Comparison of ENCODE assay signal across 24 mouse cellular contexts in the genomic region with DNA sequence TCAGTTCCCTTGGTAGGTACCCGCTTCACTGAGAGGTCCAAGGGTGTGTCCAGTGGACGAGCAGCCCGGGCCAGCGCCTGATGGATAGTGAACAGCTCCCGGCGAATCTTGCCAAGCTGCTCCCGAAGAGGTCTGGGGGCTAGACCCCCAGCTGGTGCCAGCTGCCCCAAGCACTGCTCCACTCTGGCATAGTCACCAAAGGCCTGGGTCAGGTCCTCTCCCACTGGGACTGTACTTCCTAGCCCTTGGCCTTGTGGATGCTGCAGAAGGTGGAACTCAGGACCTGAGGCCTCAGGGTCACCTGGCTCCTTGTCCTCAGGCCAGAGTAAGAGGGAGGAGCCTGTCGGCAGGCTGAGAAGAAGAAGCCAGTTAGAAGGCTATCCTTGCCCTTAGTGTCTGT. TPM values are rescaled to one million over a fixed set of nuclear protein-coding genes. Genes with fewer than 3 reads are reported as not detected.
DNase-seq lines count a peak whose midpoint lies in the region; ATAC-seq lines count a peak whose summit lies in the region.
"Had no signal": no experiment of that assay in that cellular context is flagged by ENCODE, and none has a peak within 500 bp of the region (broad histone marks: within the 10 kb centered on the region; RNA-seq: fewer than 3 reads in every experiment).

No protein-coding gene starts in this region.

- H3K27ac ChIP-seq in heart, embryonic 11.5 days (ENCODE audit: low read depth, low read length) = peak overlapping the region; percentile 58
- peak overlapping the region; percentile 33 for H3K27ac ChIP-seq in liver, embryonic 11.5 days (ENCODE audit: low read depth, low read length)
- H3K27ac ChIP-seq in liver, embryonic 12.5 days = peak overlapping the region; percentile 99
- H3K27ac ChIP-seq: hindbrain, embryonic 12.5 days; limb, embryonic 15.5 days; midbrain, embryonic 12.5 days; neural tube, embryonic 12.5 days; stomach, postnatal 0 days had no signal

- peaks cover 23% of the 10 kb centered on the region for H3K27me3 ChIP-seq in heart, embryonic 11.5 days (ENCODE audit: control insufficient read depth, insufficient read depth, low read length)
- peaks cover 21% of the 10 kb centered on the region for H3K27me3 ChIP-seq in liver, embryonic 11.5 days (replicated peaks; ENCODE audit: control insufficient read depth, insufficient read depth, low read length)
- peaks cover 25% of the 10 kb centered on the region for H3K27me3 ChIP-seq in liver, embryonic 12.5 days (replicated peaks)

- no peak for ATAC-seq in heart, embryonic 11.5 days (replicated peaks; ENCODE audit: insufficient number of reproducible peaks, low FRiP score, low TSS enrichment)
- ATAC-seq in liver, embryonic 11.5 days (replicated peaks; ENCODE audit: low FRiP score) = no peak
- ATAC-seq in liver, embryonic 12.5 days = no peak
- ATAC-seq: inflammation-experienced regulatory T-cells, adult 6 months; lung, postnatal 0 days had no signal

- no peak overlapping the region; the same call in 1 of the 2 replicates for H3K4me2 ChIP-seq in heart, embryonic 11.5 days
- H3K4me2 ChIP-seq in liver, embryonic 11.5 days = peak overlapping the region; percentile 39
- peak overlapping the region; percentile 81 for H3K4me2 ChIP-seq in liver, embryonic 12.5 days
- H3K4me2 ChIP-seq: hindbrain, embryonic 12.5 days; limb, embryonic 15.5 days; midbrain, embryonic 12.5 days; neural tube, embryonic 12.5 days had no signal

- H3K4me3 ChIP-seq in heart, embryonic 11.5 days (ENCODE audit: low read depth, low read length) = no peak overlapping the region
- H3K4me3 ChIP-seq in liver, embryonic 11.5 days (ENCODE audit: low read depth, low read length) = no peak overlapping the region
- peak overlapping the region; percentile 14; the same call in 1 of the 2 replicates for H3K4me3 ChIP-seq in liver, embryonic 12.5 days
- H3K4me3 ChIP-seq: hindbrain, embryonic 12.5 days; limb, embryonic 15.5 days; midbrain, embryonic 12.5 days; neural tube, embryonic 12.5 days had no signal

- H3K4me1 ChIP-seq in heart, embryonic 11.5 days (ENCODE audit: control insufficient read depth, insufficient read depth, low read length) = peaks cover 9% of the 10 kb centered on the region
- H3K4me1 ChIP-seq in liver, embryonic 11.5 days (replicated peaks; ENCODE audit: control insufficient read depth, insufficient read depth, low read length) = peaks cover 61% of the 10 kb centered on the region
- H3K4me1 ChIP-seq in liver, embryonic 12.5 days = peaks cover 74% of the 10 kb centered on the region

- 80% methylated on average over 8 of the region's 8 CpGs for WGBS in heart, embryonic 11.5 days (ENCODE audit: insufficient replicate concordance)
- 81% methylated on average over 8 of the region's 8 CpGs for WGBS in liver, embryonic 11.5 days
- 68% methylated on average over 8 of the region's 8 CpGs for WGBS in liver, embryonic 12.5 days (ENCODE audit: insufficient replicate concordance)

- no peak overlapping the region for H3K9ac ChIP-seq in heart, embryonic 11.5 days (ENCODE audit: low read depth, low read length)
- H3K9ac ChIP-seq in liver, embryonic 11.5 days (ENCODE audit: low read depth, low read length) = peak overlapping the region; percentile 58
- peak overlapping the region; percentile 99 for H3K9ac ChIP-seq in liver, embryonic 12.5 days
- H3K9ac ChIP-seq: hindbrain, embryonic 12.5 days; limb, embryonic 15.5 days; midbrain, embryonic 12.5 days; neural tube, embryonic 12.5 days had no signal

- H3K36me3 ChIP-seq in heart, embryonic 11.5 days (ENCODE audit: control insufficient read depth, insufficient read depth, low read length) = no peaks in the 10 kb centered on the region
- H3K36me3 ChIP-seq in liver, embryonic 11.5 days (ENCODE audit: control insufficient read depth, insufficient read depth, low read length) = no peaks in the 10 kb centered on the region
- H3K36me3 ChIP-seq in liver, embryonic 12.5 days = no peaks in the 10 kb centered on the region
- H3K36me3 ChIP-seq: hindbrain, embryonic 12.5 days; limb, embryonic 15.5 days; midbrain, embryonic 12.5 days; neural tube, embryonic 12.5 days had no signal

- no peaks in the 10 kb centered on the region for H3K9me3 ChIP-seq in heart, embryonic 11.5 days (replicated peaks; ENCODE audit: control insufficient read depth, low read length)
- no peaks in the 10 kb centered on the region for H3K9me3 ChIP-seq in liver, embryonic 11.5 days (ENCODE audit: control insufficient read depth, low read length)
- H3K9me3 ChIP-seq in liver, embryonic 12.5 days (replicated peaks) = no peaks in the 10 kb centered on the region
- H3K9me3 ChIP-seq: hindbrain, embryonic 12.5 days; limb, embryonic 15.5 days; midbrain, embryonic 12.5 days; neural tube, embryonic 12.5 days had no signal

- DNase-seq in heart, adult 8-10 months (ENCODE audit: low spot score) = no peak
- no peak for DNase-seq in liver, embryonic 11.5 days (ENCODE audit: low spot score)
- no peak for DNase-seq in liver
- DNase-seq in layer of hippocampus, adult 8-10 months (ENCODE audit: low spot score in 2 of 2) = no peak
- DNase-seq in right cerebral cortex, postnatal 36 days (ENCODE audit: low spot score in 2 of 2) = no peak
- DNase-seq: adrenal gland, adult 2 months; heart, adult 11 months; kidney, postnatal 14 days; layer of hippocampus, adult 9-11 months had no signal

RNA-seq across cellular contexts. Expression of gene Nhlrc4, which starts 2.1 kb away (rescaled TPM):
- 0.34 and 0.42 TPM in 2 replicates for polyA plus RNA-seq in heart, embryonic 11.5 days (2014; fragmentation: Nextera tagmentation; extraction: Ambion mirVana)
- total RNA-seq in heart, adult 8-10 months (2022) = under 1 TPM in 1 of 4 experiments, not detected in 3; 0.41 TPM
- 0.85 and 1.4 TPM in 2 replicates for polyA plus RNA-seq in liver, embryonic 11.5 days (2014; fragmentation: Nextera tagmentation; extraction: Ambion mirVana)
- polyA plus RNA-seq in liver, embryonic 12.5 days (2016; fragmentation: Nextera tagmentation; extraction: Ambion mirVana) = 5.0 and 7.3 TPM in 2 replicates
- total RNA-seq in layer of hippocampus, adult 8-10 months (2022) = 1 to 10 TPM in 1 of 4 experiments, under 1 TPM in 2, not detected in 1; 0.16 to 2.8 (median 0.28) TPM
- total RNA-seq: adrenal gland, adult 2 months; gastrocnemius, adult 8-10 months had no signal
- polyA plus RNA-seq: adrenal gland, adult 2 months; heart, postnatal 0 days; hindbrain, embryonic 12.5 days; inflammation-experienced regulatory T-cells, adult 6 months; stomach, postnatal 0 days; urinary bladder, adult 2 months had no signal

RNA-seq across cellular contexts. Expression of gene Pigq, which starts 2.2 kb away (rescaled TPM):
- 71.2 and 77.1 TPM in 2 replicates for polyA plus RNA-seq in heart, embryonic 11.5 days (2014; fragmentation: Nextera tagmentation; extraction: Ambion mirVana)
- total RNA-seq in heart, adult 8-10 months (2022) = 10 to 100 TPM; 37.3 to 48.3 (median 47.8) TPM
- polyA plus RNA-seq in liver, embryonic 11.5 days (2014; fragmentation: Nextera tagmentation; extraction: Ambion mirVana) = 137 and 139 TPM in 2 replicates
- polyA plus RNA-seq in liver, embryonic 12.5 days (2016; fragmentation: Nextera tagmentation; extraction: Ambion mirVana) = 161 and 171 TPM in 2 replicates
- total RNA-seq in layer of hippocampus, adult 8-10 months (2022) = 100 to 1,000 TPM; 104 to 128 (median 120) TPM

RNA-seq across cellular contexts. Expression of gene A930017K11Rik, which starts 5.5 kb away (rescaled TPM):
- 0.14 and 0.25 TPM in 2 replicates for polyA plus RNA-seq in heart, embryonic 11.5 days (2014; fragmentation: Nextera tagmentation; extraction: Ambion mirVana)
- total RNA-seq in heart, adult 8-10 months (2022) = under 1 TPM; 0.24 to 0.85 (median 0.36) TPM
- 0.68 and 0.85 TPM in 2 replicates for polyA plus RNA-seq in liver, embryonic 11.5 days (2014; fragmentation: Nextera tagmentation; extraction: Ambion mirVana)
- 0.36 and 0.49 TPM in 2 replicates for polyA plus RNA-seq in liver, embryonic 12.5 days (2016; fragmentation: Nextera tagmentation; extraction: Ambion mirVana)
- total RNA-seq in layer of hippocampus, adult 8-10 months (2022) = 1 to 10 TPM in 1 of 4 experiments, under 1 TPM in 3; 0.77 to 1.2 (median 0.88) TPM
- total RNA-seq: adrenal gland, adult 2 months; gastrocnemius, adult 8-10 months had no signal
- polyA plus RNA-seq: embryonic facial prominence, embryonic 14.5 days; forebrain, embryonic 11.5 days; heart, postnatal 0 days; inflammation-experienced regulatory T-cells, adult 6 months; lung, postnatal 0 days; stomach, postnatal 0 days; thymus, postnatal 0 days had no signal

RNA-seq across cellular contexts. Expression of gene Rab40c, which starts 27.4 kb away (rescaled TPM):
- 11.0 and 11.7 TPM in 2 replicates for polyA plus RNA-seq in heart, embryonic 11.5 days (2014; fragmentation: Nextera tagmentation; extraction: Ambion mirVana)
- 10 to 100 TPM; 17.3 to 20.1 (median 17.7) TPM for total RNA-seq in heart, adult 8-10 months (2022)
- polyA plus RNA-seq in liver, embryonic 11.5 days (2014; fragmentation: Nextera tagmentation; extraction: Ambion mirVana) = 9.9 and 10.7 TPM in 2 replicates
- 9.9 and 11.8 TPM in 2 replicates for polyA plus RNA-seq in liver, embryonic 12.5 days (2016; fragmentation: Nextera tagmentation; extraction: Ambion mirVana)
- total RNA-seq in layer of hippocampus, adult 8-10 months (2022) = 10 to 100 TPM; 42.0 to 72.9 (median 46.4) TPM

RNA-seq across cellular contexts. Expression of gene Capn15, which starts 38.7 kb away (rescaled TPM):
- polyA plus RNA-seq in heart, embryonic 11.5 days (2014; fragmentation: Nextera tagmentation; extraction: Ambion mirVana) = 12.7 and 15.2 TPM in 2 replicates
- total RNA-seq in heart, adult 8-10 months (2022) = 1 to 10 TPM; 5.4 to 8.1 (median 6.8) TPM
- polyA plus RNA-seq in liver, embryonic 11.5 days (2014; fragmentation: Nextera tagmentation; extraction: Ambion mirVana) = 23.0 and 27.4 TPM in 2 replicates
- polyA plus RNA-seq in liver, embryonic 12.5 days (2016; fragmentation: Nextera tagmentation; extraction: Ambion mirVana) = 20.4 and 21.3 TPM in 2 replicates
- total RNA-seq in layer of hippocampus, adult 8-10 months (2022) = 10 to 100 TPM; 45.4 to 61.2 (median 53.8) TPM

Comparison
In these comparisons a context has a peak if more than half of its experiments do, and no peak if none do; other contexts are left out.
1. H3K27ac ChIP-seq: peak in every context shown above with its lines; median percentile 99 in liver, embryonic 12.5 days; 58 in heart, embryonic 11.5 days; 33 in liver, embryonic 11.5 days.